Mouse (Mus musculus) kidney, adult 11 months (tissue): ENCODE results near the gene Kcnh5.

ENCODE experiments used
- DNase-seq: peaks from one replicate; pipeline ENCODE4 v3.0.0; 2022

Gene Kcnh5

DNA sequence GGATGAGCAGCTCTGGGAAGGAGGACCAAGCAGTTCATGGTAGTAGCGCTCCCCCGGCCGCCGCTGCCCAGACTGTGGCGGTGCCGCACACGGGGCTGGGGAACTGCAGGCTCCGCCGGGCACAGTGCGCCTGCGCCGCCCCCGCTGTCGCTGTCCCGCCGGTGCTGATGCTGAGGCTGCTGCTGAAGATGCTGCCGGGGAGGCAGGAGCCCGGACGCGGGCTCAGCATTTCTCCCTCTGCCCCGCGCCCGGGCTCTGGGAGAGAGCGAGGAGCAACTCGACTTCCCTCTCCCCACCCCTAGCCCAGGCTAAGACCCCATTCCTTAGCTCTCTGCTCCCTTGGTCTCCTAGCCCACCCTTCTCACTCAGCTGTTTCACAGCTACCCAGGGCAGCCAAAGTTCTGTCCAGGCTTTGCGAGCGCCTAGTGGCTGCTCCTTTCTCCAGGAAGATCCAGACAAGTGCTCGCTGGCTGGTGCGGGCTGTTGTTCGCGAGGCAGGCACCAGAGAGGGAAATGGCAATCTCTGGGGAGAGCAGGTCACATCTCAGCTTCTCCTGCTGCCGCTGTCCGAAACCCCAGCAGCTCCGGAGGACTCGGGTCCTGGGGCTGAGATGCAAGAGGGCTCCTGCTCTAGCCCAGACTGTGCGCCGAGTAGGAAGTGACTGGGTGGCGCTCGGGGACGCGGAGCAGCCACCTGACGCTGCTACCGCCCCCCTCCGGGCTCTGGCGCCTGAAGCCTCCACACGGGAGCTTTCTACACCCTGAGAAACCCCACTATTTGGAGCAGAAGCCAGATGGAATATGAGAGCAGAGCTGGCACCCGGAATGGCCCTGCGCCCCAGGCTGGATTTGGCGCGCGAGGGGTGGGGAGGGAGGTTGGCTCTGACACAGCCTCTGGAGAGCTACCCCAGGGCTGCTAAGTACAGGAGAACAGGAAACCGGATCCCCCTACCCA, at the start of gene Kcnh5:
Kcnh5 (minus strand) TSS at position 642 of the 955 bp plus-strand sequence.
- DNase-seq: no peak

DNA sequence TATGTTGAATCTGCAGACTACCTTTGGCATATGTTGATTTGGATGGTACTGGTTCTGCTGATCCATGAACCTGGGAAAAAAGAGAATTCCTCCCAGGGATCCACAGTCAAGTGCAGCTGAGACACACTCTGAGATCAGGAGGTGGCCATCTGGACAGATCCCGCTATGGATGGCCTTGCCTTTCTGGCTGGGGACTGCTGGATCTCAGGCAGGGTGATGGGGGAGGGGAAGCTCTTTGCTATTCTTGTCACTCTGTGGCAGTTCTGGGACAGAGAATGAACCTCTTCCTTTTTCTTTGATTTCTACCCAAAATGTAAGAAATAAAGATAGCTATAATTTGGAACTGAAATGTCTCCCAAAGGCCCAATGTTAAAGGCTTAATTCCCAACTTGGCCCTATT, 46.8 kb upstream of the Kcnh5 start:
- DNase-seq: no peak

DNA sequence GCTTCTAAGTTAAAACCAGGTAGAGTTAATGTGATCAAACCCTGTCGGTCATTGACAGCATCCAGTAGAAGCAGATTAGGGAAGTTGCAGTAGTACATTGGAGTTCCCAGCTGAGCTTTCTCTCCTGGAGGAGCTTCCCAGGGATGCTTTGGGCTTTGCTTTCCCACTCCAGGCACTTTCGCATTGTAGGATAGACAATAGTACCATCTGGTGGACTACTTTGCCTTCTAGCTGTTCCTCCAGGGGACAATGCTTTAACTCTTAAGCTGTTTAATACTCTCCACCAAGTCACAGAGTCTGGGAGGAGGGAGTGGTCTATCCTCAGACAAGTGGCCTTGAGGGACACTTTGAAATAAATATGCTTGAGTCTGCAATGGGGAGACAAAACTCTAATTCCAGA, 12.3 kb upstream of the Kcnh5 start:
- no peak for DNase-seq

DNA sequence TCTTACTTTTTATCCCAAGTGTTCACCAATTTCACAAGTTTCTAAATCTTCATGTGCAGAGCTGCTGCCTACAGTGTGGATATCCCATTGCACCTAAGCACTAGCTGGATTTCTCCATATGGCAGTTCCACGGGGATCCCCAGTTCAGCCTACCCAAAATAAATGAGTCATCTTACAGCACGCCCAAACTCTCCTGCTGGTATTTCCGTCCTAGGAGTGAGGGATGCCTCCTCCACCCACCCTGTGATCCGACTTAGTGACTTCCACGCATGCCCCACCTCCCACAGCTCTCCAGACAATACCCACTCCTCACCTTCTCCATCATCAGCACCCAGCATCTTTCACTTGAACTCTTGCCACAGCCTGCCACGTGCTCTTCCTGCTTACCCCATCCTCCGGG, 5.5 kb upstream of the Kcnh5 start:
- DNase-seq: no peak

DNA sequence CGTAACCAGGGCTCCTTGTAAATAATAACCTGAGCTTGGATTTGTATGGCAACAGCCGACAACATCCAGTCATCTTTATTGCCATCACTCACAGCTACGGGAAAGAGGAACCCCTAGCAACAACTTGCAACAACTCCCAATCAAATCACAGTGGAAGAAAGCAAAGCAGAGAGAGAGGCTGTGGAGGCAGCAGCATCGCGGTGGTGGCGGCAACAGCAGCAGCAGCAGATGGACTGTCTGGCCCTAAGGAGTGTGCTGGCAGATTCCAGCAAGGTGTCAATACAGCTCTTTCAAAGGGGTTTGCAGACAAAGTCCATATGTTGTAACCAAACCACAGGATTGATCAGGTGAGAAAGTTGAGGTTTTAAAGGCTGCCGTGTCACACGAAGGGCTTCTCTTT, 2.4 kb upstream of the Kcnh5 start:
- no peak for DNase-seq

DNA sequence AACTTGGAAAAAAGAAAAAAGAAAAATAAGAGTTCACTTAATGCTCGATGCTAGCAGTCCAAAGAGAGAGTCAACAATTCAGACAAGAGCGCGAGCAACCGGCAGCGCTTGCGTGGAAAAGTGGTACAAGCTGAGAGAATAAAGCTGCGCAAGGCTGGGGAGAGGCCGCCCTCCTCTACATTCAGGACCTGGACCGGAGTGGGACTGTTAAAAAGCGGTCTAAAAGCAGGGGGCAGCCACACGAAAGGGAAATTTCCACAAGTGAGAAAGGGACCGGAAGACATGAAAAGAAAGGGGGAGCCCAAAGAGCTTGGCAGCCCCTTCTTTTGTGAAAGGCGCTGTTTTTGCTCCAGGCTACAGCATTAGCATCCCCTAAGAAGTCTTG, 506 bp upstream of the Kcnh5 start:
- DNase-seq: no peak

DNA sequence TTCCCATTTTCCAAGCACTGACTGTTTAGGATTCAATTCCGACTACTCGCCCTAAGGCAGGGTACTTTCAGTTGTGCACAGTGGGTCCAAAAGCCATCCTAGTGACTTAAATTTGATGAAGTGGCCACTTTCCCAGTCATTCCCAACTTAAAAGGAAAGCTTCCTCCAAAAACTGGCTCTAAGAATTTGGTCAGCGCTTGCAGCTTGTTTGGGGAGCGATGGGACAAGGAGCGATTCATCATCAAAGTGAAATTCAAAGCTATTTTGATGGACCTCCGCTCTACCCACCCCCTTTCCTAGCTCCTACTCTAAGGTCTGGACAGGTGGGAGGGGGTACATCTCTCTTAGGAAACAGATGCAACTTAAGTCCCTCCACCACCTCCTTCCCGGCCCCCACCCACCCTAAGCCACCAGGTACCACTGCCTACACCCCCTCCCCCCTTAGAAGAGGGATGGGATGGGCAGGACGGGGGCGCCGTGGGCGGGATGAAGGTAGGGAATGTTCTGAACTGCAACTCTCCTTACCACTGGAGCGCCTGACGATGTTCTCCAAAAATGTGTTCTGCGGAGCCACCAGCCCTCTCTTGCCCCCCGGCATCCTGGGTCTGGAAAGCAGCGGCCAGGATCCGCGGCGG, 1.1 kb downstream of the Kcnh5 start:
- DNase-seq: no peak

DNA sequence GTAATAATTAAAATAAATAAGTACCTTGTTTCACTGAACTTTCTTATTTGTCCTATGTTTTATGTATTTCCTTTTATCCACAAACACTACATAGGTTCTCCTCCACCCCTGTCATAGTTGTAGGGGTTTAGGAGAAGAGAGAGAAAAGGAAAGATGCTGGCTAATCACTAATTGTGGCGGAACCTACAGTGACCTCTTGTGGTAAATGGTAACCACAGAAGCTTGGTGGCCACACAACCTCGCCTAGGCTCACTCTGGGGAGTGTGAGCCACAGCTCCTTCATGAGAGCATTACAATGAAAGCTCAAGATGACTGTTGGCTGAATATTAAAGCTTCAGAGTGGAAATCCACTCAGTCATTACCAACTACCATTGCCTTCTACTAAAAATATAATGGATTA, 6.2 kb downstream of the Kcnh5 start:
- DNase-seq: no peak

DNA sequence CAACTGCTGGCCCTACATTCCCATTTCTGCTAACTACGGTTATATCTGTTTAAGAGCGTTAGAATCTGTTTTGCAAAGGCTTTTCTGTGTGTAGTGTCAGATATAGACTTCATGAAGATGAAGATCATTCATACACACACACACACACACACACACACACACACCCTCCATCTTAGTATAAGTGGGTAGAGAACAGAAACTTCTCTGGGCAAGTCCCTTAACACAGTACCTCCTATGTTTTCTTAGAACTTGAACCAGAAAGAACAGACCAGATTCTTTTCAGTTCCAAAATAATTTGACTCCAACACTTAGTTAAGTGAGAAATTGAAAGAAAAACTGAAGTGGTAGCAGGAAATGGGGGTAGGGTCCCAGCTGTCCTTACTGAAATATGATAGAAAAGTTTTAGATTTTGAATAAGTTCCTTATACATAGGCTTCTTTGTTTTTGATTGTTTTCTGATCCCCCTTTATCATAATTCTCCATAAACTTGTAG, 24.0 kb downstream of the Kcnh5 start:
- no peak for DNase-seq

DNA sequence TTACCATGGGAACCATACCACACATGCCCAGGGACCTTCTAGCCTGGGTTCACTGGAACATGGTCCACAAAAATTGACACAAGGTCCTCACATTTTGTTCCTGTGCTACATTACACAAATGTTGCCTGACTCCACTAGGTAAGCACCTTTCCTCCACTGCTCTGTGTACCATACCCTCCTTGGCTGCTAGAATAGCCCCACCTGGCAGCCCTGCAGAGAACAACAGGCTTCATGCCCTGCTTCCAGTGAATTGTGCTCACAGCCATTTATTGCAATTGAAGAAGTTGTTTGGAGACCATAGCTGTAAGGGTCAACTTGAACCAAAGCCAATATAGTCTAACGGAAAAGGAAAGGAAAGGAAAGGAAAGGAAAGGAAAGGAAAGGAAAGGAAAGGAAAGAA, 37.3 kb downstream of the Kcnh5 start:
- no peak for DNase-seq

DNA sequence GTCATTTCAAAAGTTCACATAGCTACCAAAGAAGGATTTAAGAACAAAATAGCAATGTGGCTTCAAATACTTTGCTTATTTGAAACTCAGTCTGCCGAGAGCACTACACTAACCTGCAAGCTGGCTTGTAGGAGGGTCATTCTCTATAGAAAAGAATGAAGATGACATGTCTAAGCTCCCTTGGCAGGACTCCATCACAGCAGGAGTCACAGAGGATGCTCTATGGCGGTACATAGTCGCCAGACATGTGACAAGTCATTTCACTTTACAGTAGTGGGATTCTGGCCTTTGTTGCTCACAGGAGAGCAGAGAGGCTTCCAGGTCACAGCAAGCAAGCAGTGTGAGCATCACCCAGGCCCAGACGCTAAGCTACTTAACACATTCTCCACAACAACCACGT, 85.2 kb downstream of the Kcnh5 start:
- no peak for DNase-seq

DNA sequence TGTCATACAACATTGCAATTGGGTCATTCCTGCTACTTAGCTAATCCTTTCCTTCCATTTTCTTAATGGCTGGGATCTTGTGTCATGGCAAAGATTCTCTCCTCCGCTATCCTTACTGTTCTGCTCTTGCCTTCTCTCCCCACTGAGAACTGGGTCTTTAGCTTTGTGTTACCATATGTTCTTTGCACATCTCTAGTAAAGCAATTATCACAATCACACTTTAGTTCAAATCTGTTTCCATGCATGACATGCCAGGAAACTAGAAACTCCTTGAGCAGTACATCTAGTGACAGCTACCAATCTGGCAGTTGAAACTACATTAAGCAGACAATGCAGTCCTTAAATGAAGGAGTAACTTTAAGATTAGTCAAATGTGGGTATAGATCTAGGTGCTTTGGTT, 86.2 kb downstream of the Kcnh5 start:
- DNase-seq: no peak

DNA sequence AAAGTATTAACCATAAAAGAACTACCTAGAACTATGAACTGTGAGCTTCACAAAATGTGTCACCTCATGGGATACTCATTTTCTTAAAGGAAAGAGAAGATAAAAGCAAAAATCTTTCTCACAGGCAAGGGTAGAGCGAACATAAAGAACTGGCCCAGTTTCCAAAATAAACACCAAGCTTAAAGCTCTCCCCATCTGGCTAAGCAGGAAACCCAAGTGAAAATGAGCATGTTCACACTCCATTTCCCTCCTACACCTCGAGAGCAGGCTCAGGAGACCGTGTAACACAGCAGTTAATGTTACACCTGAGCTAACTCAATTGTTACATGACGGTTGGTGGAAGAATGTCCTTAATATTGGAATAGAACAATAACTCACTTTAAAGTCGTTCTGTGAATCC, 100.0 kb downstream of the Kcnh5 start:
- no peak for DNase-seq

DNA sequence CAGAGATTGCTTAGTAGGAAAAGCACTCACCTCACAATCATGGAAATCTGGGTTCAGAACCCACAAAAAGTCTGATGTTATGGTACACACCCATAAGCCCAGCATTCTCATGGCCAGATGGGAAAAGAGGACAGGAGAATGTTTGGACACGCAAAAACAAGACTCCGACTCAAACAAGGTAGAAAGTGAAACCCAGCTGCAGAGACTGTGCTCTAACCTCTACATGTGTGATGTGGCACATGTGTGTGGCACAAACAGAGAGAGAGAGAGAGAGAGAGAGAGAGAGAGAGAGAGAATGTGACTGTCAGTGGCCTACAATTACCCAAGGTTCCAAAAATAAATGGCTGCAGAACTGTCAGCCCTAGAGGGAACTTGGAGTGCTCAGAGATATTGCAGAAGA, 106.1 kb downstream of the Kcnh5 start:
- no peak for DNase-seq

DNA sequence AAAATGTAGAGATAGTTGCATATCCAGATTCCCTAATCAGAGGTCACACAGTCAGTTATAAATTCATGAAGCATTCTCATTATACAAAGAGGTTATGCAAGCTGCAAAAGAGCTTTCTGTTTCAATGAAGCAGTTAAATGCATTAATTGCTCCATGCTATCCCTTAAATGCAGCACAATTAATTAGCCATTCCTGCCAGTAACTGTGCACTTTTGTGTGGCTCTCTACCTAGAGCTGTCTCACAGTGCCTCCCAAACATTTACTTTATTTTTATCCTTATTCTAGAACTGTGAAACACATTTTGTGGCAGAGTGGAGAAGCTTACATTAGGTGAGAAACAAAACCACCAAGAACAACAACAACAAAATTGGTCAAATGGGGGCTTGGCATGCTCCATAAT, 114.6 kb downstream of the Kcnh5 start:
- DNase-seq: no peak

DNA sequence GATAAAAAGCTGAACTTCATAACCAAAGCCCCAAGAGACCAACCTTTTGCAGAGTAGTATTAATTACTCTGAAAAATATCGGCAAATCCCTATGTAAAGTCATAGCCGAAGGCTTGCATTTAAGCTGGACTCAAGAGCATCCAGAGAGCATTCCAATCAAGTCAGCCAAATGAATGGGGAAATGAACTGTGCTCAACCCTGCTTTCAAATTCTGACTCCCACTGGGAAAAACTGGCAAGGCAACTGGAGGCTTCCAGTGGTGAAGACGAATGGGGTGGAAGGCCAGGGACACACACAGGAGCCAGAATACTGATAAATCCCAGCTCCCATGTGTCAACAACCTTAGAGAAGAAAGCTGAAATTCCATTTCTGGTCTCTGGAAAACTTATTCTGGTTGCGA, 115.4 kb downstream of the Kcnh5 start:
- no peak for DNase-seq

DNA sequence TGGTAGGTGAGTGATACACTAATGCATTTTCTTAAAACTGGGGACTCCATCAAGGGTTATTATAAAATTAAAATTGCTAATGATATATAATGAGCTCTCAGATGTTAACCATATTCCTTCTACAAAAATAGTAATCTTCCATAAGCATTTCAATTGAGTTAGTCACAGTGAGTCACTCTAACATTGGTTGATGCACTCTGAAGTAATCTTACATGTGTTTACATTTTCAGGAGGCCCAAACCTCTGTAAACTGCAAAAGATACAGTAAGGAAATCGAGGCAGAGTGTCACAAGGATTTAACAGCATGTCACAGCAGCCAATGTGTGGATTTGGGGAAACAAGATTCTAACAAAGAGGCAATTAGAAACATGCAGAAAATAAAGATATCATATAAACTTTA, 123.4 kb downstream of the Kcnh5 start:
- no peak for DNase-seq

DNA sequence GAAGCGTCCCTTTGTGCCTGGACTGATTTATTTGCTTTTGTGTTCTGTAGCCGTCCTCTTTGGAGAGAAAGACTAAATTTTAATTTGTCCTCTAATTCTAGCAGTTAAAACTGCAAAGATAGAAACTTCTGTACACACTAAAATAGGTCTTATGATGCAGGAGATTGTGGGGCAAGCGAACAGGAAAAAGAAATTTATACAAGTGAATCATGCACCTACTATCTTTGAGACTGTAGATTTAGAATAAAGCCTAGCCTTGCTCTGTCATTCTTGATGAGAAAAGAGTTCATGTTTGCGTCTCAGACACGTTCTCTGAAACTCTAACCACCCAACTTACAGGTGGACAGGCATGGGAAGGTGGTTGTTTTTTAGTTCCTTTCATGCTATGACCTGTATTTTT, 140.4 kb downstream of the Kcnh5 start:
- no peak for DNase-seq

DNA sequence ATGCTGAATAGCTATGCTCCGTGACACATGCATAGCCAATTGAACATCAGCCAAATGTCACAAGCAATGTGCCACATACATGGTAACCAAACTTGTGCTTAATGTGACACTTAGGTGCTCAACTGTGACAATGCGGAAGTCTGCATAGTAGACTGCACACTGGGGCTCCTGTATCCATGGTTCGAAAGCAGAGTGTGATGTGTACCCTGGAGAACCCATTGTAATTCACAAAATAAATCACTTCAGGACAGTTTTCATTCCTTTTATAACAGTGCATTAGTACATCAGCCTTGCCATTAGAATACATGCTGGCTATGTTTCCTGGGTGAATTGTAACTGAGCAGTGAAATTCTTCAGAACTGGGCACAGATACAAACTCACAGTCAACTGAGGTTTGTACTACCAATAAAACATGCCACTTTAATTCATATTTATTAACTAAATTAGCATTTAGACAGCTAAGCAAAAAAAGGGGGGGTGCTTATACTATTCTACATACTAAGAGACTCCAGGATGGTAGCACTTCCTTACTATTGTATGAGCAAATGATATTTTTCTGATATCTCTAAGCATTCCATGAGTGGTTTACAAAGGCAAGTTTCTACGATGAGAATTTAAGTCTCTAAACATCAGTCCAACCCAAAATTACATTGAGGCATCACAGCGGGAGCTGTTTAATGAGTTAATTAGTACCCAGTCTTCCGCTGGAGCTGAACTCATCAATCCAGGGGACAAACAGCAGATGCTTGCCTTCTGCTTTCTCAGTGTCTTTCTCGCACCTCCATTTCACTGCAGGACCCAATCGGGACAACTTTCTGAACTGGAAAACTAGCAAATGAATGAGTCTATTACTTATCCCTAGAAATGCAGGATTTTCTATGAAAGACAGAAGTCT, 144.9 kb downstream of the Kcnh5 start:
- DNase-seq: no peak

DNA sequence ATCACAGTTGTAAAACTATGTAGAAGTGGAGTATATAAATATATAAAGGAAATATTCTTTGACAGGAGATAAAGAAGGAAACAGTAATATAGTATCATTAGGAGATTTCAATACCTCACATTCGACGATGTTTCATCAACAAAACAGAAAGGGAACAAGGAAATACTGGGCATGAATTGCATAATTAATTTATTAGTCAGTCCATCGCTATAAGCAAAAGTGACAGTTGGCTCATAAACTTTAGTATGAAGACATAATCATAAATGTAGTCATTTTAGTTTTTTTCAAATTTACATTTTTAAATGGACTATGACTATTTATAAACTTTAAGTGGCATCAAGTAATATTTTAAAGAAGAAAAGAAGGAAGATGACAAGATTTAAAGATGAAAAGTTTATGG, 205.9 kb downstream of the Kcnh5 start:
- DNase-seq: no peak

DNA sequence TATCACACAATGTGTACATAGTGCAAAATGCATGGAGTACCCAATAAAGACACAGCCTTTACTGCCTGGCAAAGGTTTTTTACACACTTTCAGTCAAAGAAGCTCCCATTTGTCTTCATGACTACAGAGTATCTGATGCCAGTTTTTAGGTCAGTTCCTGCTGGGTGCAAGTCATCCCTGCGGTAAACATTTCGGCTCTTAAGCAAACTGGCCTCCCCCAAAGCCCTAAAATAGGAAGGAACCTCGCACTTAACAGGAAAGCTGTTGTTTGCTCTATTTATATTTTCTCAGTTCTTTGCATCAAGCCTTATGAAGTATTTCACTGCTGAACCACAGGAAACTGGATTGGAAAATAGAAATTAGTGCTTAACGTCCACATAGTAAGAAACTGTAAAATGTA, 207.7 kb downstream of the Kcnh5 start:
- DNase-seq: no peak

DNA sequence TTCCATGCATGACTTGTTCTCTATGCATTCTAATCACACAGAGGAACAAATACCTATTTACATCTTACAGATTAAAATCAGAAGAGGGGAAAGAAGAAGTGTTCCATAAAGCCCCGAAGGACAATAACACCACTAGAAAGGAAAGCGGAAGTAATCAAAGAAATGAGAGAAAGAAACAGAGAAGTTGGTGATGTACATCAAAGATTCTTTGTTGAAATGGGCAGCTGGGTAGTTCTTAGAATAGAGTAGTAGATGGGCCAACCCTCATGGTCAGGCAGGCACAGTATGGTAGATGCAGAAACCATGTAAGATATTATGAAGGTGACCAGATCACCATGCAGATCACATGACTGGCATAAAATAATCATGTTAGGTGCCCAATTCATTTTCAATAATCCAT, 210.9 kb downstream of the Kcnh5 start:
- DNase-seq: no peak

DNA sequence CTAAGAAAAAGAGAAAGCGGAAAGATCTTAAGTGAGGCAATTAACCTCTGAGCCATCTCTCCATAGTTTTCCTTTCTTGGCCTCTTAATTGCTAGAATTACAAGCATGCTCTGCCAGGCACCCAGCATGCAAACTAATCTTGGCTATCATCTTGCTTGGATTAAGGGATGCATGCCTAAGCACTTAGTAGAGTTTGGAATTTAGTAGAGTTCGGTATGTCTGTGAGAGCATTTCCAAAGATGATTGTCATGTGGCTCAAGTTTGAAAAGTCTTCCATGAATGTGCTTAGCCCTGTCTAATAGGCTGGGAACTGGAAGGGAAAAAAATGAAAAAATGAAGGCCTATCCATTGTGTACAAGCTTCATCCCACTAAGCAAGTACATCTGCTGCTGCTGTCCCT, 224.5 kb downstream of the Kcnh5 start:
- DNase-seq: no peak
